Mouse (Mus musculus) brain, adult 2 months (tissue): Measurements from ENCODE around the gene Disc1.

Experiments
- DNase-seq: peaks from one replicate; pipeline ENCODE4 v3.0.0; 2011; ENCODE audit warnings: low read depth, low spot score

Disc1 gene

GRCm38 (mm10) chr8:125126482-125126881, 72.5 kb downstream of the Disc1 start:
- DNase-seq: no peak

DNA sequence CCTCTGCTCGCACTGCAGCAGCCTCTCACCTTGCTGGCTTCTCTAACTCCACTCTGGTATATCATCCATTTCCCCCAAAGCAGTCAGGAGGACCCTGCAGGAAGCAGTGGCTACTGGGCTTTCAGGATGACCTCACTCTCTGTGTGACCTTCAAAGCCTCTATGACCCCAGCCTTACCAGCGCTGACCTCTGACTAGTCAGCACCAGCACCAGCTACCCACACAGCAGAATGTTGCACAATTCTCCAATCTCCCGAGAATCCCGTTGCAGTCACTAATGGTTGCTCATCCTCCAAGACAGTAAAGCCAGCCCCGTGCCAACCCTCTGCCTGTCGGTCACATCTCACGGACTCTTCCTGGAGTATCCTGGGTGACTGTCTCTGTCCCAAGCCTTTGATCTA, 73.6 kb downstream of the Disc1 start:
- no peak for DNase-seq

DNA sequence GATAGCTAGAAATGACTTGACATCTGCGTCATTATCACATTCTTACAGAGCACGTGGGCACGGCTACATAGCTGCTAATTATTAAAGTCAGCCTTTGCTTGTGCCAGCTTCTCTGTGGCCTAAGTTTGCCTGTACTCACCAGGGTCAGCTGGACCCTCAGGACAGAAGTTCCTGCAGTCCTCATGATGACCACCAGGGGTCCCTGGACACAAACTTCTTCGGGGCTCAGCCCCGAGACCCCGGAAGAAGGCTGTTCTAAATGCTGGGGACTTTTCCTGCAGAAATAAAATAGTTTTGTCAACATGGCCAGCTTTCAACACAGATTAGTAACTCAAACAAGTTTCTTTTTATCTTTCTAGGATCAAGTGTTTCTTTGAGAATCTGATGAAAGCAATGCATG, 74.3 kb downstream of the Disc1 start:
- DNase-seq: peak; percentile 23

DNA sequence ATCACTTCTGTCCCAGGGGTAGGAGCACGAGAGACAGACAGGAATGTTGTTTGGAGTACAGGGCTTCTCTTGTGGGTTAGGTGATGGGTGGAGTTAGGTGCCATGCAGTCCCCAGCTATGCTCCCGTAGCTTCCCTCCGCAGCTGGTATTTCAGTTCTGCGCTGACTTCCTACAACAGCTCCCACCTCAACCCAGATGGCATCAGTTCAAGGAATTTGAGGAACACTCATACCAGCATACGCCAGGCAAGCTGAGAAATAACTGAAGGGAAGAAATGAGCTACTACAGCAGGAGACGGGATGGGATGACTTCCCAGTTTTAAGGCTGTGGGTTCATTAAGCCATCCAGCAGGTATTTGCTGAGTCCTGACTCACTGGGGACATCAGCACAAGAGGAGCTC, 76.8 kb downstream of the Disc1 start:
- peak; percentile 72 for DNase-seq

DNA sequence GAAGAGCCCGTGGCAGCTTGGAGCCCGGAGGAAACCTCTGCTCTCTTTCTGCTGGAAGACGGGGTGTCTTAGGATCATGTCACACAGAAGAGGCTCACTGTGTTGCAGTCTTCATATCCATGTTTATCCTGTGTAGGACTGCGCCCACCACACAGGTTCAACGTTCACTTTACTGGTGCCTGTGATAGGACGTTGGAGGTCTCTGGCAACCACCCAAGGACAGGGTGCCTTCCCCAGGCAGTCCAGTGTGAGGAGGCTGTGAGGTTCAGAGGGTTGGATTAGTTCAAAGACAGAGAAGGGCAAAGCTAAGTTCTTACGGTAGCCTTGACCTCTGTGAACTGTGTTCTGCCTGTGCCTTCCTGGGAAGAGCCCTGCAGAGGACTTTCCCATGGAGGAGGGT, 77.3 kb downstream of the Disc1 start:
- no peak for DNase-seq

- peak; percentile 82 for DNase-seq
These were observed 79.7 kb downstream of the Disc1 start for GRCm38 (mm10) chr8:125133685-125134114.

DNA sequence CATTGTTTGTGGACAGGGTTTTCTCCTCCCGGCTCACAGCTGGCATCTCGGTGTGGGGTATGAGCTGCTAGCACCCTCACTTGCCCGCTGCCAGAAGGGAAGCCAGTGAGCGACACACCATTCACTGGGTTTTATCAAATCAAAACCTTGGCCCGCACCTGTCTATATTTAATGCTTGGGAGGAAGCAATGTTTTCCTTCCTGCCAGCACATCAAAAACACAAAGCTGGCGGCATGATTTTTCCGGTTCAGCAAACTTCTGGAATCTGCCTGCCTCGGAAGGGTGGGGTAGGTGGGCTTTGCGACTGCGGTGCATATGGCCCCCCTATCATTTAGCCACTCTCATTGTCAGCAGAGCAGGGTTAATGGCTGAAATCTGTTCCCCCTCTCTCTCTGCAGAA, 80.9 kb downstream of the Disc1 start:
- no peak for DNase-seq

- DNase-seq: no peak
These were observed 85.7 kb downstream of the Disc1 start for GRCm38 (mm10) chr8:125139689-125140150.

DNA sequence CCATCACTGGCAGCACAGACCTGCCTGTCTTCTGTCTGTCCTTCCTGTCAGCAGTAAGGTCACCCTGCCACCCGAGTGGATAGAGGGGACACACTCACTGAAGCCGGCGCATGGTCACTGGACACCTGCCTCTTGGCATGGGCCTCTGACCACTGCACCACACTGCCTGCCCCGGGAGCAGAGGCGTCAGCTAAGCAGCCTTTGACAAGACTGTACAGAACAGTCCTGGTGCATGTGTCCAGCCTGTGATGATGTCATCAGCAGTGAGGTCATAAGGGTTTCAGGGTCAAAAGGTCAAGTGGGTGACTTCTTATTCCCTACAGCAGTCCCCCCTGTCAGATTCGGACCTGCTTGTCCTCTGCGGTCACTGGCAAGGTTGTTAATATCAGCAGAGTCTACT, 87.0 kb downstream of the Disc1 start:
- DNase-seq: no peak

- no peak for DNase-seq
These were observed 103.1 kb downstream of the Disc1 start for GRCm38 (mm10) chr8:125156863-125157640.

- DNase-seq: no peak
These were observed 103.6 kb downstream of the Disc1 start for GRCm38 (mm10) chr8:125157641-125158005.

GRCm38 (mm10) chr8:125159387-125159786, 105.4 kb downstream of the Disc1 start:
- peak; percentile 25 for DNase-seq

DNA sequence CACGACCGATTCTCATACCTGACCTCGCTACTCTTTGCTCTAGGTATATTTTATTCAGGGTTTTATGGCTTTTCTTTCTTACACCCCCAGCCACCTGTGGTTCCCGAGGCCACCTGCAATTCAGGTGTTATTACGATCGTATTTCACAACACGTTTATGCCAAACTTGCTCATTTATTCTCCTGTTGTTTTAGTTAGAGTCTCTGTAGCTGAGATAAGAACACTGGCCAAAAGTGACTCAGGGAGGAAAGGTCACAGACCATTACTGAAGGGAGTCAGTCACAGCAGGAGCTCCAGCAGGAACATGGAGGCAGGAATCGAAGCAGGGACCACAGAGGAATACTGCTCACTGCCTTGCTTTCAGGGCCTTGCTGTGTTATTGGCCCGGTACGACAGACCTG, 109.5 kb downstream of the Disc1 start:
- DNase-seq: no peak

DNA sequence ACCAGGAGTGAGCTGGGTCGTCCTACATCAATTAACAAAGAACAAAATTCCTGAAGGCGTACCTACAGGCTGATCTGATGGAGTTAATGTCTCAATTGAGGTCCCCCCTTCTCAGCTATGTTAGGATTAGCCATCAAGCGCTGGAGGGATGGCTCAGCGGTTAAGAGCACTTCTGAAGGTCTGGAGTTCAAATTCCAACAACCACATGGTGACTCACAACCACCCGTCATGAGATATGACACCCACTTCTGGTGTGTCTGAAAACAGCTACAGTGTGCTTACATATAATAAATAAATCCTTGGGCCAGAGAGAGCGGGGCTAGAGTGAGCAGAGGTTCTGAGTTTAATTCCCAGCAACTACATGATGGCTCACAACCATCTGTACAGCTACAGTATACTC, 109.9 kb downstream of the Disc1 start:
- no peak for DNase-seq

DNA sequence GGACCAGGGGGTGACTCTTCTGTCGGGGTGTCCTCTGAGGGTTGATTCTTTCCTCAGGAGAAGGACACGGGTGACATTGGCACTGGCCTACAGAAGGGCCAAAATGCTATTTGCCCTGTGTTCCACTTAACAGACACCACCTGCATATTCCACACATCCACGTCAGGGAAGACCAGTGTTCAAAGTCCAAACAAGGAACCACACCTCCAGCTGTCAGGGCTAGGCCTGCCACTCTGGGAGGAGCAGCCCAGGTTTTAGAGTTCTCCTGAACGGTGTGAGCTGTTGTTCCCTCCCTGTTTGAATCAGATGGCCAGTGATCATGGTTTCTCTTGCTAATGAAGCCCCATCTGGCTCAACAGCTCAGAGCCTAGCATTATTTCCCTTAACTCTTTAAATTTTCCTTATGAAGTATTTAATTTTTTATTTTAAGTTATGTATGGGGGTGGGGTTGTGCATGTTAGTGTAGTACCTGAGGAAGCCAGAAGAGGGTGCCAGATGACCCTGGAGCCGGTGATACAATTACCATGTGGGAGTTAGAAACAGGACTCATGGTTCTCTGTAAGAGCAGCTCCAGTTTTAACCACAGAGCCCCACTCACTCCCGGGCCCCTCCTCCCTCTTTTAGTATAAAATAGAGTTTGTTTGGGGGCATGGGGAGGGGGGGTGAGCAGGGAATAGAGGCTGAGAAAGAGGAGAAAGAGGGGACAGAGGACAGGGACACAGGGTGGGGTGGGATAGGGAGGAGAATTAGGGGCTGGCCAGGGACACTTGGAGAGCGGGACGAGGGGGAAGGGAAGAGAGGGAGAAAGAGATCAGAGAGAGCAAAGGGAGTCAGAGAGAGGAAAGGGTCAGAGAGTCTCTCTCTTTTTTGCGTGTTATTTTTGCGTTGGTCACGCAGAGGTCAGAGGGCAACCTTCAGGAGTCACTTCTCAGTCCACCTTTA, 111.8 kb downstream of the Disc1 start:
- DNase-seq: peak; percentile 74

GRCm38 (mm10) chr8:125166545-125166944, 112.5 kb downstream of the Disc1 start:
- DNase-seq: no peak

DNA sequence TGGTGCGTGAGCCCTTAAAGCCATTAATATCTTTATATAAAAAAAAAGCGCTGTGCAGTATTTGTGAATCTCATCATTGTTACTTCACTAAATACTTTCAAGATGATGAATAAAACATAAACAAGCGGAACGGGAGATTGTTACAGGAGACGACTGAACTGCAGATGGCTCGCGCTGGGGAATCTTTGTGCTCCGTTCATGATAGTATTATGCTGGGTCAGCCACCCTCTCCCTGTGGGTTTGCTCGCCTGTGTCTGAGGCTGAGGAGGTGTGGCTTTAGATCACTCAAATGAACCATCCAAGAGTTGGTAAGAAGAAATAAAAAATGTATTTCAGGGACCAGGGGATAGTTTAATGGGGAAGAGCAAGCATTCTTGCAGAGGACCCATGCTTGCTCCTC, 113.0 kb downstream of the Disc1 start:
- DNase-seq: no peak

DNA sequence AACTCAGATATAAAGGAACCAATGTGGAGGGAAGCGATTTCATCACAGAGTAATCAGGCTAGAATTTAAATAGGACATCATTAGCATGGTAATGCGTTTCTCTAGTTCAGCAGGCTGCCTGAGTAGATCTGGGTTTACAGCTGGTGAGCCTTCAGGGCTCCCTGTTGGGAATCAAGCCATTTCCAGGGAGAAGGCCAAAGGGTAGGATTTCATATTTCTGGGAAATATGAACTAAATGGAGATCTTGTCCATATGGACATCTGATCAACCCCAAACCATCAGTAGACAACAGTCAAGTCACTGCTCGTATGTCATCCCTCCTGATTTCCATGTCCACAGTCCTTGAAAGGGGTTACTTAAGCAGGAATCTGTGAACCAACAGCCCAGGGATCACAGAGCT, 115.6 kb downstream of the Disc1 start:
- no peak for DNase-seq

DNA sequence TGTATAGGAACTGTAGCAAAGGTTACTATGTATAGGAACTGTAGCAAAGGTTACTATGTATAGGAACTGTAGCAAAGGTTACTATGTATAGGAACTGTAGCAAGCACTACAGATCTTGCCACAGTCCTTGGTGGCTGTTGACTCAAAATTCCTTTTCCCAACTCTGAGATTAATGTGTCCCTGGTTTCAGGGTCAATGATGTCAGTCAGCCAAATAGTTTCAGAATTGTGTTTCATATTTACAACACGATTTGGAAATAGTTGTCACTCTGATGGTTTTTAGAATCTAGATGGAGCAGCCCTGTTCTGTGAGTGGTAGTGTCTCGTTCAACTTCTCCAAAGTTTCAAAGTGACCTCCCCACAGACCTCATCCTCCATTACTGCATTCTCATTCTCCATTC, 117.5 kb downstream of the Disc1 start:
- DNase-seq: no peak

DNA sequence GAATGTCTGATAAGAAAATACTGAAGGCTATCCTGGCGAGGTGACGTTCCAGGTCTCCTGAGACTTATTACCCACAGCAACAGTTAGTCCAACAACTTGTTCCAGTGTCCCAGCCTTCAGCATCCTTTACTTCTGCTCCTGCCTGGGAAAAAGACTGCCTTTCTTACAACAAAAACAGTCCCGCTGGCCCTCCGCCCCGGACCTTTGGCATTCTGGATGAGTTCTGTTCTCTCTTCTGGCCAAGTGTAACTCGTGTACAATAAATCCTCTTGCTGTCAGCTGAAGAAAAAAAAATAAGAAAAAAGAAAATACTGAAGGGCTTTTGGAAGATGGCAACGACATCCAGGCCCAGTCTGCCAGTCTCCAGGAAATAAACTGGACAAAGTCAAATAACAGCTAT, 120.2 kb downstream of the Disc1 start:
- DNase-seq: no peak

DNA sequence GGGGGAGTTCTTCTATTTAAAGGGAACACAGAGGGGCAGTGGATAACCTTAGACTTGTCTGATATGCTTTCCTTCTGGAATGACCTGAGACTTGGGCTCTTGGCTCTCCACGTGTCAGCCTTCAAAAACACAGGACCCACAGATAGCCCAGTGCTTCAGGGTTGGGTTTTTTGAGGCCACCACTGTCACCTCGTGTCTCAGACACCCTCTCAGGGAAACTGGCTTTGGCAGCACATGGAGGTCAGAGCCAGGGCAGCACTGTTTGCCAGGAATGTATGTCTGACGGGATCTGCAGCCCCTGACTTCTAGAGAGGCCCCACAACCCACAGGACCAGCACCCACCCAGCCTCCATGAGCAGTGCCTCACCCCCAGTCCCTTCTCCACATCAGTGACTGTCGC, 120.9 kb downstream of the Disc1 start:
- no peak for DNase-seq

DNA sequence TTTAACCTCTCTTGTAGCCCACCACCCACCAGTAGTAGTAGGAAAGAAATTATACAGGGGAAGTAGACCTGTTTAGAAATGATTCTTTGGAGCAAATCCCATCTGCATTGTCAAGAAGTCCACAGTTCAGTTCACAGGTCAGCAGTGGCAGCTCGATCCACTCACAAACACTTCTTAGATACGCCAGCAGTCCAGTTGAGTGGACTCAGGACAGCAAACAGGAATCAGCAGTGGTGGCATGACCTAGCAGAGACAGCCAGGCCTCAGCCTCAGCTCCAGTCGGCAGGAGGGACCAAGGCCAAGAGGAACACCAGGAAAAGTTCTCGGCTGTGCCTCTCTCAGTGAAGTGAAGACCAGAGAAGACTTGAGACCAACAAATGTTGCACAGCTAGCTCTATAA, 121.7 kb downstream of the Disc1 start:
- no peak for DNase-seq

DNA sequence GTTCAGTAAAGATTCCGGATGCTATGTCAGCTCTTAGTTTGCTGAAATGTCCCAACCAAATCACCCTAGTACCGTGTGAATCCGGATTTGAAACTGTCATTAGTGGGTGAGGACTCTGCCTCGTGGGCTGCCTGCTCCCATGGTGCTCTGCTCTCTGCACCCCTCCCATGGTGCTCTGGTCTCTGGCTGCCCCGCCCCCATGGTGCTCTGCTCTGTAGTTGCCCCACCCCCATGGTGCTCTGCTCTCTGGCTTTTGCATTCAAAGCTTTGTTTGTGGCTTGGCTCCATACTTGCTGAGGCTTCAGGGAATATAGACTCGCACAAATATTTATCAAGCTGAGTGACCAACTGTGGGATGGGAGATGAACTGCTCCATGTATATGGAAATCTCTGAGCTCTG, 123.1 kb downstream of the Disc1 start:
- no peak for DNase-seq
